Mouse (Mus musculus) lung, embryonic 15.5 days (tissue): Measurements from ENCODE around the gene Fam174a. TPM values are rescaled to one million over a fixed set of nuclear protein-coding genes. Genes with fewer than 3 reads are reported as not detected.

Experiments used
- ATAC-seq: fragments of 200-750 bp; cut with Nextera tagmentation; 2 replicates; pipeline ENCODE4 v1.8.0; 2017; ENCODE audit warnings: moderate number of reproducible peaks, borderline replicate concordance; ENCODE audit not compliant: low FRiP score, low TSS enrichment; ENCODE audit errors: extremely low read depth
- H3K27ac ChIP-seq: fragments of 300-500 bp; sonication (generic); 2 replicates; pipeline ENCODE4 v1.5.1; 2015; ENCODE audit warnings: moderate library complexity, mild to moderate bottlenecking, inconsistent platforms
- H3K27me3 ChIP-seq: fragments of 300-500 bp; sonication (generic); 2 replicates; pipeline ENCODE4 v1.6.1; 2015; ENCODE audit warnings: inconsistent platforms
- H3K36me3 ChIP-seq: fragments of 300-500 bp; sonication (generic); 2 replicates; pipeline ENCODE4 v1.6.1; 2015; ENCODE audit warnings: inconsistent platforms
- H3K4me1 ChIP-seq: fragments of 300-500 bp; sonication (generic); 2 replicates; pipeline ENCODE4 v1.6.1; 2015; ENCODE audit warnings: inconsistent platforms
- H3K4me2 ChIP-seq: fragments of 300-500 bp; sonication (generic); 2 replicates; pipeline ENCODE4 v1.6.1; 2015; ENCODE audit warnings: inconsistent platforms, mild to moderate bottlenecking, moderate library complexity
- H3K4me3 ChIP-seq: fragments of 300-500 bp; sonication (generic); 2 replicates; pipeline ENCODE4 v1.5.1; 2015; ENCODE audit warnings: mild to moderate bottlenecking, inconsistent platforms
- H3K9ac ChIP-seq: fragments of 300-500 bp; sonication (generic); 2 replicates; pipeline ENCODE4 v1.6.1; 2015; ENCODE audit warnings: inconsistent platforms
- H3K9me3 ChIP-seq: fragments of 300-500 bp; sonication (generic); 2 replicates; pipeline ENCODE4 v1.6.1; 2016; ENCODE audit warnings: inconsistent platforms
- WGBS: fragments of 180-500 bp; shearing (Covaris S2); methylation state at CpG from one replicate; pipeline ENCODE4 v1.1.7; 2015; 5-methylcytosine and 5-hydroxymethylcytosine counted together
- polyA plus RNA-seq: library from polyadenylated mRNA; unstranded; fragments of >200 nt; fragmentation: Nextera tagmentation; extraction: Ambion mirVana; gene quantifications from 2 replicates; pipeline ENCODE4 v1.2.1, GENCODE M21; 2015

The Fam174a gene
- polyA plus RNA-seq, result 33.3 and 33.7 TPM in 2 replicates

DNA sequence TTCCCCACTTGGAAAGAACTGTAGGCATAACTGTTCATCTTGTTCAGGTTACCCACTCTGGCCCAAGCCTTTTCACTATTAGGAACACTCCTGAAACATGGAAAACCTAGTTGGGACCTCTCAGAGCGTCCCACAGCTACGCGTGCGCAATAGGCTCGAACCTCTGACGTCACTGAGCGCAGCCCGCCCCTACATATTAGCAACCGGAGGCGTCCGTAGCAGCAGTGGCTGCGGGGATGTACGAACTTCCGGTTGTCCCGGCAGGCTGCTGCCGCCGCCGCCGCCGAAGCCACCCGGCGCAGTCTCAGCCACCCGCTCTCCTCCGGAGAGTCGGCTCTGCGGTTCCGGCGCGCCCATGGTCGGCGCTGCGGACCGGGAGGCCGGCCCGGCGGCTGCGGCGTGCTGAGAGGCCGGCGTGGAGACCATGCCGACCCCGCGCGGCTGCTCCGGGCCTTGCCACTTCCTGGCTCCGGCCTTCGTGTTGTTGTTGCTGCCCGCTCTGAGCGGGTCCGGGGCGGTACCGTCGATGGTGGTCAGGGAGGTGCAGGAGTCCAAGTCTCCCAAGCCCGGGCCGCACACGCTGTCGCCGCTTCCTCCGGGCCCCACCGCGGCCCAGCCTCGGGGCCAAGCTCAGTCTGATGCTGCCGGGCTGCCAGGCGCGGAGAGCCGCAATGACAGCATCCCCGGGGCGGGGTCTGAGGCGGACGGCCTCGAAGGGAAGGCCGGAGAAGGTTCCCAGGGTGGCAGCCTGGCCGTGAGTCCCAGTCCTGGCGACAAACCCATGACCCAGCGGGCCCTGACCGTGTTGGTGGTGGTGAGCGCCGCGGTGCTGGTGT, at the start of gene Fam174a:
Fam174a (plus strand) TSS at position 231 of the 836 bp plus-strand sequence.
- peak; percentile 99 for ATAC-seq
- H3K27ac ChIP-seq, result peak within 1 kb of the TSS; percentile 86
- H3K4me3 ChIP-seq, result peak within 1 kb of the TSS; percentile 97
- H3K36me3 ChIP-seq, result no peaks in the 10 kb centered on the region
- H3K4me2 ChIP-seq, result peak within 1 kb of the TSS; percentile 93
- peak within 1 kb of the TSS; percentile 96 for H3K9ac ChIP-seq
- H3K9me3 ChIP-seq, result no peaks in the 10 kb centered on the region
- H3K27me3 ChIP-seq, result no peaks in the 10 kb centered on the region
- WGBS, result under 1% methylated on average over 77 of the region's 79 CpGs
- peaks cover 11% of the 10 kb centered on the region; the same call in 1 of the 2 replicates for H3K4me1 ChIP-seq

GRCm38 (mm10) chr1:95263843-95264242, 49.6 kb upstream of the Fam174a start:
- Histone ChIP-seq H3K9me3 (no peaks in the 10 kb centered on the region), H3K4me2 (no peak overlapping the region), H3K27me3 (no peaks in the 10 kb centered on the region), H3K27ac (no peak overlapping the region), H3K4me3 (no peak overlapping the region), H3K36me3 (no peaks in the 10 kb centered on the region), H3K9ac (no peak overlapping the region), H3K4me1 (peaks cover 4% of the 10 kb centered on the region; the same call in 1 of the 2 replicates)
- WGBS, result 65% methylated on average over 2 of the region's 2 CpGs
- no peak for ATAC-seq

GRCm38 (mm10) chr1:95267950-95268724, 45.3 kb upstream of the Fam174a start:
- H3K9me3 ChIP-seq, result no peaks in the 10 kb centered on the region
- 46% methylated on average over 13 of the region's 13 CpGs for WGBS
- H3K9ac ChIP-seq, result no peak overlapping the region
- H3K27me3 ChIP-seq, result no peaks in the 10 kb centered on the region
- no peak overlapping the region for H3K27ac ChIP-seq
- peaks cover 4% of the 10 kb centered on the region; the same call in 1 of the 2 replicates for H3K4me1 ChIP-seq
- H3K36me3 ChIP-seq, result no peaks in the 10 kb centered on the region
- peak overlapping the region; percentile 42 for H3K4me2 ChIP-seq
- peak; percentile 83 for ATAC-seq
- peak overlapping the region; percentile 14 for H3K4me3 ChIP-seq

DNA sequence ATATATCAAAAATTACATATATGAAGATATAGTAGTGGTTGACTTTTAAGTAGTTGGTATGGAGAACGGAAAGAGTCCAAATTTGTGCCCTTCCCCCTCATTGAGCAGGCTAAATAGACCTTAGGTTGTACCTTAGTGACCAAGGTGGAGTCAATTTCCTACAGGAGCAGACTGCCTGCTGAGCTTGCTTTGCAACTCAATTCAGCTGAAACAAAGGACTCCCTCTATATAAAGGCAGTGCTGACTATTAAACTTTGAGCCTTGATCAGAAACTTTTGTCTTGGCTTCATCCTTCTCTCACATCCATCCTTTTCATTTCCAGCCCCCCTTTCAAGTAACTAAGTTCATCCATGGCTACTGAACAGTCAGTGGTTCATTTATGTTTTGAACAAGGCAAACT, 40.1 kb upstream of the Fam174a start:
- no peak for ATAC-seq
- Histone ChIP-seq H3K9ac (no peak overlapping the region), H3K9me3 (no peaks in the 10 kb centered on the region), H3K27me3 (no peaks in the 10 kb centered on the region), H3K4me2 (no peak overlapping the region), H3K4me1 (no peaks in the 10 kb centered on the region), H3K4me3 (no peak overlapping the region), H3K36me3 (no peaks in the 10 kb centered on the region), H3K27ac (no peak overlapping the region)
- 54% methylated on average over 1 of the region's 1 CpGs for WGBS

GRCm38 (mm10) chr1:95308324-95308723, 5.1 kb upstream of the Fam174a start:
- H3K9ac ChIP-seq, result no peak overlapping the region
- no peak overlapping the region for H3K4me2 ChIP-seq
- H3K4me1 ChIP-seq, result no peaks in the 10 kb centered on the region
- no peak overlapping the region for H3K27ac ChIP-seq
- no peaks in the 10 kb centered on the region for H3K36me3 ChIP-seq
- no peaks in the 10 kb centered on the region for H3K27me3 ChIP-seq
- H3K4me3 ChIP-seq, result no peak overlapping the region
- WGBS, result 83% methylated on average over 5 of the region's 5 CpGs
- no peak for ATAC-seq
- no peaks in the 10 kb centered on the region for H3K9me3 ChIP-seq

- WGBS, result 0% methylated on average over 6 of the region's 6 CpGs
- peak overlapping the region; percentile 96 for H3K9ac ChIP-seq
- H3K36me3 ChIP-seq, result no peaks in the 10 kb centered on the region
- peak overlapping the region; percentile 93 for H3K4me2 ChIP-seq
- peaks cover 11% of the 10 kb centered on the region; the same call in 1 of the 2 replicates for H3K4me1 ChIP-seq
- H3K4me3 ChIP-seq, result peak overlapping the region; percentile 97
- no peaks in the 10 kb centered on the region for H3K9me3 ChIP-seq
- H3K27ac ChIP-seq, result peak overlapping the region; percentile 86
- no peaks in the 10 kb centered on the region for H3K27me3 ChIP-seq
- ATAC-seq, result peak; percentile 5; the same call in 1 of the 2 replicates
These were observed 769 bp downstream of the Fam174a start for GRCm38 (mm10) chr1:95314229-95314555.

GRCm38 (mm10) chr1:95315981-95316380, 2.6 kb downstream of the Fam174a start:
- Histone ChIP-seq H3K9me3 (no peaks in the 10 kb centered on the region), H3K36me3 (no peaks in the 10 kb centered on the region), H3K27me3 (no peaks in the 10 kb centered on the region), H3K4me2 (no peak overlapping the region; the same call in 1 of the 2 replicates), H3K9ac (no peak overlapping the region), H3K4me1 (peaks cover 11% of the 10 kb centered on the region; the same call in 1 of the 2 replicates), H3K4me3 (no peak overlapping the region), H3K27ac (0 out of 2 replicates have a peak overlapping the region, but pooled peaks have one; percentile 41)
- WGBS, result 50% methylated on average over 6 of the region's 6 CpGs
- ATAC-seq, result no peak

- no peak overlapping the region for H3K27ac ChIP-seq
- 73% methylated on average over 2 of the region's 2 CpGs for whole genome bisulfite sequencing
- 0 out of 2 replicates have a peak, but pooled peaks cover 11% of the 10 kb centered on the region for H3K36me3 ChIP-seq
- H3K9ac ChIP-seq, result no peak overlapping the region
- H3K4me1 ChIP-seq, result no peaks in the 10 kb centered on the region
- no peaks in the 10 kb centered on the region for H3K27me3 ChIP-seq
- no peaks in the 10 kb centered on the region for H3K9me3 ChIP-seq
- no peak overlapping the region for H3K4me3 ChIP-seq
- no peak for ATAC-seq
- no peak overlapping the region for H3K4me2 ChIP-seq
These were observed 8.8 kb downstream of the Fam174a start for GRCm38 (mm10) chr1:95322219-95322618.

DNA sequence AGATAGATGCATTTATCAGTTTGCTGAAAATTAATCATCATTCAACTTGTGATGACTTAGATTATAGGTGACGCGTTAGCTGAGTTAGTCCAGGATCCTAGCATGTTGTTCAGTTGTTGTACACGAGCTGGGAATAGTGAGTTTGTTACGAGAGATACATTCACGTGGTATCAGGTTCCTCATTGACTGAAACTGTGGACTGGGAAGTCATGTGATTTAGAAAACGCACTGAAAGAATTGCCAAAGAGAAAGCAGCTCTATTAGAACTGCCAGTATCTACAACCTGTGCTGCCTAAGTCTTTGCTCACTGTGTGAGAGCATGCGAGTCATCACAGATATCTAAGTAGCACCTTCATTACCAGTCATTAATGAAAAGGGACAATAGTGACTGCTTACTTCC, 9.6 kb downstream of the Fam174a start:
- Histone ChIP-seq H3K9ac (no peak overlapping the region), H3K27me3 (no peaks in the 10 kb centered on the region), H3K9me3 (no peaks in the 10 kb centered on the region), H3K4me2 (no peak overlapping the region), H3K27ac (no peak overlapping the region), H3K4me1 (no peaks in the 10 kb centered on the region), H3K4me3 (no peak overlapping the region), H3K36me3 (0 out of 2 replicates have a peak, but pooled peaks cover 11% of the 10 kb centered on the region)
- 82% methylated on average over 7 of the region's 7 CpGs for WGBS
- ATAC-seq, result no peak

- no peak for ATAC-seq
These were observed 13.4 kb downstream of the Fam174a start for GRCm38 (mm10) chr1:95326856-95327255.

DNA sequence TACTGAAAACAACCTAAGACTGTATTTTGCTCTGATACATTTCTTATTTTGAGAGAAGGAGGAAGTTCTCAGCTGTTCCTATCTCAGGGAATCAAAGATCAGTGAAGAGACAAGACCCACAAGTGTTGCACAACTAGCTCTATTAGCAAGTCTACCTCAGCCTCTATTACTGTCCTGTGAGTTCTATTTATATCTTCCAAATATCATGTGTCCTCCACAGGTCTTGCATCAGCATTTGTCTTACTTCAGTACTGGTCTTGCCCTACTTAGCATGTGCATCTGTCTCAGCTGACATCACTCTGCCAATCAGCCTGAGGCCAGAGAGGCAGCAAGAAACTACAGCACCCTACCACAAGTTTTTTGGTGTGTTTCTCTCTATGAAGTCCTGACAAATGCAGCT, 26.2 kb downstream of the Fam174a start:
- H3K36me3 ChIP-seq, result no peaks in the 10 kb centered on the region
- no peaks in the 10 kb centered on the region for H3K9me3 ChIP-seq
- H3K27me3 ChIP-seq, result no peaks in the 10 kb centered on the region
- no peak for ATAC-seq
- H3K4me3 ChIP-seq, result no peak overlapping the region
- no peak overlapping the region for H3K4me2 ChIP-seq
- no peak overlapping the region for H3K9ac ChIP-seq
- H3K4me1 ChIP-seq, result no peaks in the 10 kb centered on the region
- no peak overlapping the region for H3K27ac ChIP-seq

More at GRCm38 (mm10) chr1:95326856-95327255, 13.4 kb downstream of the Fam174a start:
- Histone ChIP-seq H3K4me3 (no peak overlapping the region), H3K9me3 (no peaks in the 10 kb centered on the region), H3K27me3 (no peaks in the 10 kb centered on the region), H3K4me2 (no peak overlapping the region), H3K9ac (no peak overlapping the region), H3K4me1 (no peaks in the 10 kb centered on the region), H3K27ac (no peak overlapping the region), H3K36me3 (peaks cover 14% of the 10 kb centered on the region; the same call in 1 of the 2 replicates)

DNA sequence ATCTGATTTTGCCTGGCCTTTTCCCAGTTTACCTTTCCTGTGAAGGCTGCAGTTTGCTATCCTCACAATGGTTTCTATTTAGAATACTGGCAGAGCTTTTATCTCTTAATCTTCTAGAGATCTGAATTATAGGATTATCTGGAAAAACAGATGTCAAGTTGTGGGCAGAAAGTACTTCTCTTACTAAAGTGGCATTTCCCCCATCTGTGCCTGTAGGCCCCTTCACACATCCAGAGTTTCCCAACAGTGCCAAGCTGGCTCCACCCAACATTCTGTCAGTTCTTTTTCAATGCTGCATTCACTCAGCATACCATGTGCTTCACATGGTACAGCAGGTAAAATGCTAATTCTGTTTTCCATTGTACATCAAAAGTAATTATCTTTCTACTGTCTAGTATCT, 28.8 kb downstream of the Fam174a start:
- H3K4me2 ChIP-seq, result no peak overlapping the region
- no peak for ATAC-seq
- no peaks in the 10 kb centered on the region for H3K27me3 ChIP-seq
- no peak overlapping the region for H3K9ac ChIP-seq
- H3K27ac ChIP-seq, result no peak overlapping the region
- H3K4me1 ChIP-seq, result no peaks in the 10 kb centered on the region
- no peak overlapping the region for H3K4me3 ChIP-seq
- H3K9me3 ChIP-seq, result no peaks in the 10 kb centered on the region
- no peaks in the 10 kb centered on the region for H3K36me3 ChIP-seq
